16 mouse cellular contexts compared by ENCODE assay signal in genomic region chr10:91102799-91103590, GRCm38 (mm10).
"Had no signal": no experiment of that assay in that cellular context is flagged by ENCODE, and none has a peak within 500 bp of the region (broad histone marks: within the 10 kb centered on the region; RNA-seq: fewer than 3 reads in every experiment).

No protein-coding gene starts in this region.

- H3K4me1 ChIP-seq: limb, embryonic 12.5 days; liver, embryonic 15.5 days; midbrain, embryonic 15.5 days; neural tube, embryonic 12.5 days; stomach, embryonic 15.5 days had no signal

- H3K9ac ChIP-seq: limb, embryonic 12.5 days; liver, embryonic 15.5 days; midbrain, embryonic 15.5 days; neural tube, embryonic 12.5 days; stomach, embryonic 15.5 days had no signal

- H3K4me3 ChIP-seq: limb, embryonic 12.5 days; liver, embryonic 15.5 days; midbrain, embryonic 15.5 days; neural tube, embryonic 12.5 days; stomach, embryonic 15.5 days had no signal

- H3K9me3 ChIP-seq: limb, embryonic 12.5 days; liver, embryonic 15.5 days; midbrain, embryonic 15.5 days; neural tube, embryonic 12.5 days; stomach, embryonic 15.5 days had no signal

- H3K4me2 ChIP-seq: limb, embryonic 12.5 days; liver, embryonic 11.5 days; liver, embryonic 15.5 days; midbrain, embryonic 11.5 days; midbrain, embryonic 15.5 days; neural tube, embryonic 12.5 days; stomach, embryonic 15.5 days had no signal

- H3K36me3 ChIP-seq: liver, embryonic 15.5 days; stomach, embryonic 15.5 days had no signal

- H3K27me3 ChIP-seq: limb, embryonic 12.5 days; liver, embryonic 15.5 days; midbrain, embryonic 15.5 days; neural tube, embryonic 12.5 days; stomach, embryonic 15.5 days had no signal

- H3K27ac ChIP-seq: limb, embryonic 12.5 days; liver, embryonic 15.5 days; midbrain, embryonic 15.5 days; neural tube, embryonic 12.5 days; stomach, embryonic 15.5 days had no signal

- ATAC-seq: lung, postnatal 0 days; midbrain, embryonic 15.5 days had no signal

- DNase-seq: kidney, adult 18-20 months; kidney, postnatal 10 days; lung, adult 2 months; lung, postnatal 36 days; retina, postnatal 1 day; right cerebral cortex, postnatal 14 days; thymus, adult 2 months; thymus, postnatal 25 days had no signal
